Mouse (Mus musculus): ENCODE measurements at regions not wholly inside any gene's neighbourhood (a gene's known extent, or its start where the extent isn't known, plus 50 kb on each side); places are given as distances from the start of the nearest gene placed in this dataset.

GRCm38 (mm10) chr13:35503362-35503821 lies 156.2 kb upstream of the Cdyl start:
- Histone ChIP-seq H3K27me3 (ENCODE audit: control insufficient read depth, insufficient read depth, low read length) (no peaks in the 10 kb centered on the region), H3K9ac (ENCODE audit: low read length) (0 out of 2 replicates have a peak overlapping the region, but pooled peaks have one; percentile 19), H3K27ac (replicated peaks; ENCODE audit: low read depth, low read length) (no peak overlapping the region), H3K4me3 (ENCODE audit: low read depth, low read length) (no peak overlapping the region), H3K4me1 (ENCODE audit: control insufficient read depth, insufficient read depth, low read length) (peaks cover 16% of the 10 kb centered on the region), H3K36me3 (ENCODE audit: control insufficient read depth, insufficient read depth, low read length) (no peaks in the 10 kb centered on the region), H3K9me3 (ENCODE audit: control insufficient read depth, low read length) (no peaks in the 10 kb centered on the region), H3K4me2 (ENCODE audit: low read depth, severe bottlenecking) (peak overlapping the region; percentile 13; the same call in 1 of the 2 replicates)
- no peak for ATAC-seq (ENCODE audit: insufficient number of reproducible peaks, low FRiP score, low TSS enrichment, low read depth)
- WGBS, result 47% methylated on average over 17 of the region's 17 CpGs
- peak; percentile 34 for DNase-seq (ENCODE audit: low spot score)

GRCm38 (mm10) chr13:35507195-35507594 lies 152.4 kb upstream of the Cdyl start:
- Histone ChIP-seq H3K27ac (replicated peaks; ENCODE audit: low read depth, low read length) (no peak overlapping the region), H3K4me1 (ENCODE audit: control insufficient read depth, insufficient read depth, low read length) (peaks cover 11% of the 10 kb centered on the region), H3K9me3 (ENCODE audit: control insufficient read depth, low read length) (no peaks in the 10 kb centered on the region), H3K9ac (ENCODE audit: low read length) (no peak overlapping the region), H3K4me3 (ENCODE audit: low read depth, low read length) (no peak overlapping the region), H3K27me3 (ENCODE audit: control insufficient read depth, insufficient read depth, low read length) (no peaks in the 10 kb centered on the region), H3K36me3 (ENCODE audit: control insufficient read depth, insufficient read depth, low read length) (no peaks in the 10 kb centered on the region), H3K4me2 (ENCODE audit: low read depth, severe bottlenecking) (no peak overlapping the region)
- no peak for DNase-seq (ENCODE audit: low spot score)
- 97% methylated on average over 1 of the region's 1 CpGs for WGBS
- no peak for ATAC-seq (ENCODE audit: insufficient number of reproducible peaks, low FRiP score, low TSS enrichment, low read depth)

DNA sequence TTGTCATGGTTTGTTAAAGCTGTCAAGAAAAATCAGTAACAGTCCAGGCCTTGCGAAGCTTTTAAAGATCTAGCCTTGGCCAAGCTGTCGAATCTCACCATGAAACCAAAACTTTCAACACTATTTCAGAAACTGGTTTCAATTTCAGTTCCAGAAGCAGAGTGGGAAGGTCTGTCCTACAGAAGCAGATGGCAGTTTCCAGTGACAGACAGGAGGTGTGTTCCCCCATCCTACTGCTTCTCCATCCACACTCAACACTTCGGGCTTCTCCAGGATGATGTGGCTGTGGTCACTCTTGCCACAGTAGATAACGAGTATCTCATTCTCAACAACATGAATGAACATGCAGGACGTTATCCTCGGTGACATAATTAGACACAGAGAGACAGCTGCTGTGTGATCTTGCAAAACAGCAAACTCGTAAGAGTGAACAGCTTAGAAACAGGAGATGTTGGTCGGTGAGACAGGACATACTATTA lies 147.6 kb upstream of the Cdyl start:
- no peak overlapping the region for H3K4me3 ChIP-seq (ENCODE audit: low read depth, low read length)
- no peak overlapping the region for H3K4me2 ChIP-seq (ENCODE audit: low read depth, severe bottlenecking)
- H3K36me3 ChIP-seq (ENCODE audit: control insufficient read depth, insufficient read depth, low read length), result no peaks in the 10 kb centered on the region
- ATAC-seq (ENCODE audit: insufficient number of reproducible peaks, low FRiP score, low TSS enrichment, low read depth) (no peak), DNase-seq (ENCODE audit: low spot score) (no peak)
- H3K27me3 ChIP-seq (ENCODE audit: control insufficient read depth, insufficient read depth, low read length), result no peaks in the 10 kb centered on the region
- H3K4me1 ChIP-seq (ENCODE audit: control insufficient read depth, insufficient read depth, low read length), result no peaks in the 10 kb centered on the region
- no peak overlapping the region for H3K9ac ChIP-seq (ENCODE audit: low read length)
- no peak overlapping the region for H3K27ac ChIP-seq (replicated peaks; ENCODE audit: low read depth, low read length)
- H3K9me3 ChIP-seq (ENCODE audit: control insufficient read depth, low read length), result no peaks in the 10 kb centered on the region
- 71% methylated on average over 8 of the region's 8 CpGs for WGBS

GRCm38 (mm10) chr13:35513120-35513519 lies 146.5 kb upstream of the Cdyl start:
- H3K4me3 ChIP-seq (ENCODE audit: low read depth, low read length), result no peak overlapping the region
- ATAC-seq (ENCODE audit: insufficient number of reproducible peaks, low FRiP score, low TSS enrichment, low read depth) (no peak), DNase-seq (ENCODE audit: low spot score) (no peak)
- no peaks in the 10 kb centered on the region for H3K4me1 ChIP-seq (ENCODE audit: control insufficient read depth, insufficient read depth, low read length)
- H3K27me3 ChIP-seq (ENCODE audit: control insufficient read depth, insufficient read depth, low read length), result no peaks in the 10 kb centered on the region
- 87% methylated on average over 8 of the region's 8 CpGs for WGBS
- H3K9me3 ChIP-seq (ENCODE audit: control insufficient read depth, low read length), result no peaks in the 10 kb centered on the region
- no peak overlapping the region for H3K27ac ChIP-seq (replicated peaks; ENCODE audit: low read depth, low read length)
- no peak overlapping the region for H3K9ac ChIP-seq (ENCODE audit: low read length)
- no peak overlapping the region for H3K4me2 ChIP-seq (ENCODE audit: low read depth, severe bottlenecking)
- no peaks in the 10 kb centered on the region for H3K36me3 ChIP-seq (ENCODE audit: control insufficient read depth, insufficient read depth, low read length)

GRCm38 (mm10) chr13:35515291-35515690 lies 144.3 kb upstream of the Cdyl start:
- DNase-seq (ENCODE audit: low spot score) (no peak), ATAC-seq (ENCODE audit: insufficient number of reproducible peaks, low FRiP score, low TSS enrichment, low read depth) (no peak)
- no peak overlapping the region for H3K4me3 ChIP-seq (ENCODE audit: low read depth, low read length)
- 28% methylated on average over 3 of the region's 3 CpGs for WGBS
- H3K4me2 ChIP-seq (ENCODE audit: low read depth, severe bottlenecking), result no peak overlapping the region
- no peak overlapping the region for H3K9ac ChIP-seq (ENCODE audit: low read length)
- H3K27me3 ChIP-seq (ENCODE audit: control insufficient read depth, insufficient read depth, low read length), result no peaks in the 10 kb centered on the region
- no peak overlapping the region for H3K27ac ChIP-seq (replicated peaks; ENCODE audit: low read depth, low read length)
- no peaks in the 10 kb centered on the region for H3K9me3 ChIP-seq (ENCODE audit: control insufficient read depth, low read length)
- H3K4me1 ChIP-seq (ENCODE audit: control insufficient read depth, insufficient read depth, low read length), result no peaks in the 10 kb centered on the region
- no peaks in the 10 kb centered on the region for H3K36me3 ChIP-seq (ENCODE audit: control insufficient read depth, insufficient read depth, low read length)

GRCm38 (mm10) chr13:35517692-35518091 lies 141.9 kb upstream of the Cdyl start:
- no peaks in the 10 kb centered on the region for H3K4me1 ChIP-seq (ENCODE audit: control insufficient read depth, insufficient read depth, low read length)
- H3K27me3 ChIP-seq (ENCODE audit: control insufficient read depth, insufficient read depth, low read length), result no peaks in the 10 kb centered on the region
- no peak overlapping the region for H3K4me3 ChIP-seq (ENCODE audit: low read depth, low read length)
- no peak for ATAC-seq (ENCODE audit: insufficient number of reproducible peaks, low FRiP score, low TSS enrichment, low read depth)
- WGBS, result 89% methylated on average over 3 of the region's 3 CpGs
- H3K27ac ChIP-seq (replicated peaks; ENCODE audit: low read depth, low read length), result no peak overlapping the region
- no peaks in the 10 kb centered on the region for H3K9me3 ChIP-seq (ENCODE audit: control insufficient read depth, low read length)
- no peaks in the 10 kb centered on the region for H3K36me3 ChIP-seq (ENCODE audit: control insufficient read depth, insufficient read depth, low read length)
- DNase-seq (ENCODE audit: low spot score), result no peak
- H3K9ac ChIP-seq (ENCODE audit: low read length), result no peak overlapping the region
- H3K4me2 ChIP-seq (ENCODE audit: low read depth, severe bottlenecking), result no peak overlapping the region

DNA sequence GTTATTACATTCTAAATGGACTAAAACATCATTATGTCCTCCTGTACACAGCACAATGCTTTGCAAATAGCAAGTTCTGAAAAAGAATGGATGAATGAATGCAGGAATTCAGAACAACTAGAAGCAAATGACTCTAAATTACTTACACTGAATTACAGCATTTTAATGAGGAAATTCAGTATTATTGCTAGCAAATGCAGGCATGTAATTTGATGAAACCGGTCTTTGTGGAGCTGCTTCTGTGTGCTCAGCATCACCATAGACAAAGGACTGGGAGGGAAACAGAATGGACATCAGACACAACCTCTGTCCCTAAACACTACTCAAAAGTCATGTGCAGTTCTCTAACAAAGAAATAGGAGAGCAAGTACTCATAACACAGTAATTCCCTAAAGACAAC lies 137.4 kb upstream of the Cdyl start:
- ATAC-seq (ENCODE audit: insufficient number of reproducible peaks, low FRiP score, low TSS enrichment, low read depth), result no peak
- H3K9me3 ChIP-seq (ENCODE audit: control insufficient read depth, low read length), result no peaks in the 10 kb centered on the region
- no peak overlapping the region for H3K4me2 ChIP-seq (ENCODE audit: low read depth, severe bottlenecking)
- DNase-seq (ENCODE audit: low spot score), result no peak
- no peak overlapping the region for H3K9ac ChIP-seq (ENCODE audit: low read length)
- WGBS, result 95% methylated on average over 1 of the region's 1 CpGs
- no peak overlapping the region for H3K4me3 ChIP-seq (ENCODE audit: low read depth, low read length)
- no peak overlapping the region for H3K27ac ChIP-seq (replicated peaks; ENCODE audit: low read depth, low read length)
- no peaks in the 10 kb centered on the region for H3K27me3 ChIP-seq (ENCODE audit: control insufficient read depth, insufficient read depth, low read length)
- H3K4me1 ChIP-seq (ENCODE audit: control insufficient read depth, insufficient read depth, low read length), result no peaks in the 10 kb centered on the region
- H3K36me3 ChIP-seq (ENCODE audit: control insufficient read depth, insufficient read depth, low read length), result no peaks in the 10 kb centered on the region

- no peak overlapping the region for H3K4me2 ChIP-seq (ENCODE audit: low read depth, severe bottlenecking)
- no peak overlapping the region for H3K4me3 ChIP-seq (ENCODE audit: low read depth, low read length)
- 87% methylated on average over 3 of the region's 3 CpGs for WGBS
Observed at GRCm38 (mm10) chr13:35529577-35529976, 130.1 kb upstream of the Cdyl start.

GRCm38 (mm10) chr13:35537106-35537505 lies 122.5 kb upstream of the Cdyl start:
- Histone ChIP-seq H3K27me3 (ENCODE audit: control insufficient read depth, insufficient read depth, low read length) (no peaks in the 10 kb centered on the region), H3K4me1 (ENCODE audit: control insufficient read depth, insufficient read depth, low read length) (0 out of 2 replicates have a peak, but pooled peaks cover 4% of the 10 kb centered on the region), H3K36me3 (ENCODE audit: control insufficient read depth, insufficient read depth, low read length) (no peaks in the 10 kb centered on the region), H3K27ac (replicated peaks; ENCODE audit: low read depth, low read length) (no peak overlapping the region), H3K4me2 (ENCODE audit: low read depth, severe bottlenecking) (no peak overlapping the region), H3K4me3 (ENCODE audit: low read depth, low read length) (no peak overlapping the region), H3K9me3 (ENCODE audit: control insufficient read depth, low read length) (no peaks in the 10 kb centered on the region), H3K9ac (ENCODE audit: low read length) (no peak overlapping the region)
- no peak for ATAC-seq (ENCODE audit: insufficient number of reproducible peaks, low FRiP score, low TSS enrichment, low read depth)
- DNase-seq (ENCODE audit: low spot score), result no peak
- WGBS, result 81% methylated on average over 7 of the region's 7 CpGs

More at GRCm38 (mm10) chr13:35529577-35529976, 130.1 kb upstream of the Cdyl start:
- Histone ChIP-seq H3K9me3 (ENCODE audit: control insufficient read depth, low read length) (no peaks in the 10 kb centered on the region), H3K4me1 (ENCODE audit: control insufficient read depth, insufficient read depth, low read length) (no peaks in the 10 kb centered on the region), H3K27me3 (ENCODE audit: control insufficient read depth, insufficient read depth, low read length) (no peaks in the 10 kb centered on the region), H3K27ac (replicated peaks; ENCODE audit: low read depth, low read length) (no peak overlapping the region), H3K9ac (ENCODE audit: low read length) (no peak overlapping the region), H3K36me3 (ENCODE audit: control insufficient read depth, insufficient read depth, low read length) (no peaks in the 10 kb centered on the region)
- peak; percentile 10 for DNase-seq (ENCODE audit: low spot score)
- ATAC-seq (ENCODE audit: insufficient number of reproducible peaks, low FRiP score, low TSS enrichment, low read depth), result no peak

Measured in limb, embryonic 11.5 days (tissue).